Mouse (Mus musculus) layer of hippocampus, adult 11-12 months (tissue): ENCODE data around the gene Tmem234.

Experiments used
- DNase-seq: peaks from one replicate; pipeline ENCODE4 v3.0.0; 2022; ENCODE audit warnings: low spot score

Tmem234 gene

DNA sequence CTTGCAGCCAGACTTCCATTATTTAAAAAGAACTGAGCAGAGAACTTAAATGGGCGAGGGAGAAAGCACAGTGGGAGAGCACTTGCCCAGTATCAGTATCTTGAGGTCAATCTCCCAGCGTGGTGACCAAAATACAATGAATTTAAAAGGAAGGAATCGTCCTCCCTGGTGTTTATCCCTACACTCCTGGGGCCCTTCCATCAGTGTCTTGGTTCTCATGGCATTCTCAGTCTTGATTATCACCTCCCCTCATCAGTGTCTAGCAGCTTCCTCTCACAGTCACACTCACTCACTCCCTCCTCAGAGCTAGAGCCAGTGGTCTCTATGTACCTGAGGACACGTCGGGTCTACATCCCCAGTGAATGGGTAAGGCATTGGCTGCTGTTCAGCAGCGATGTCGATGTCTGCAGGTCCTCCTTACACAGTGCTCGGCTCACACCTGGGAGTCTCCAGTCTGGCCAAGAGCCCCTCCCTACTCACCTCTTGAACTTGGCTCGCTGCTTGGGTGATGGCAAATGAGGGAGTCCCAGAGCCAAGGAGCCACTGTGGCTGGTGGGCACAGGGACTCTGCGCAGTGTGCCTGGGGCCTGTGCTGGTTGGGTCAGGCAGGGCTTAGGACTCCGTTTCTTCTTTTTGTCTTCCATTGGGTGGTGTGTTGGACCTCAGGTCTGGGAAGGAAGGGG lies 21.8 kb downstream of the Tmem234 start:
- DNase-seq: no peak

DNA sequence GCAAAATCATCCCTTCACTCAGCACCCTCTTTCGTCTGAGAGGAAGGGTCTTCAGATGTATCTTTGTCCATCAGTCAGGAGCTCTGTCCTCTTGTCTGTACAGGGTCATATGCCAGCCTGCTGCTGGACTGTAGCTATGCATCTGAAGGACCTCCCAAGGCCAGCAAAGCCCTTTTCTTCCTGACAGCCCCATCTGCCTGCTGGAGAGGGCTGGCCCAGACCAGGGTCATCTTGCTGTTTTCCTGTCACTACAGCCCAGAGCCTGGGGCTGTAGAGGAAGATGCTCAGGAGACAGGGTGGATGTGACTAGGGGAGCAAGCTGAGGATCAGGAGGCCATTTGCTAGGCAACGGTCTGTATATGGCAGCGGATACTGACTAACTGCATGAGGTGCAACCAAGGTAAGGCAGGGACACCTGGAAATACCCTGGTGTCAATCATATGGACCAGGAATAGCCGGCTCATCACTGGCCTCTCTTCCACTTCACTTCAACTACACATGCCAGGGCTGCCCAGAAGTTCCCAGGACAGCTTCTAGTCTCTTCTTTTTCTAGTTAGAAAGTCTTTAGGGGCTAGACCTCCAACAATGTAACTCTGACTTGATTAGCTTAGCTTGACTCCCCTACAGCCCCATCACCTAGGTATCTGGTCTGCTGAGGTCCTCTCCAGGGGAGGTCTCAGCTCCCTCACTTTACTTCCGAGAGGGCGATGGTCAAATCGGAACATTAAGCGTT lies 22.5 kb downstream of the Tmem234 start:
- no peak for DNase-seq

DNA sequence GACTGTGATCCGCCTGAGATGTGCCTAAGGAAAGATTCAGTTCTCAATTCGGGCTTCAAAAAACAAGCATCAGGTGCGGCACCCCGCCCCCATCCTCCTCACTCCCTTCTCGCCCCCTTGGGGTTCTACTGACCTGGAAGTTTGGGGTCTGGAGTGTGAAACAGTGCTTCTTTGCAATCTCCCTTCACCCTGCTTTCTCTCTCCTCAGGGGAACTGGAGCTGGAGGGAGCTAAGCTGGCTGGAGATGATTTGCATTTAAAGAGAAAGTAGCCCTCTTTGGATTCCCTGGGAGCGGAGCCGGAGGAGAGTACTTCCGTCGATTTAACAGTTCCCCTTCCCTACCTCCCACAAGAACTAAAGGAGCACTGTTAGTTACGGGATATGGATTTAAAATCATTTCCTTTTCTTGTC lies 23.2 kb downstream of the Tmem234 start, which contains the start of gene Ccdc28b:
Gene Ccdc28b, minus strand, starts transcription at position 267 of the 411 bp plus-strand sequence.
- peak; percentile 62 for DNase-seq

DNA sequence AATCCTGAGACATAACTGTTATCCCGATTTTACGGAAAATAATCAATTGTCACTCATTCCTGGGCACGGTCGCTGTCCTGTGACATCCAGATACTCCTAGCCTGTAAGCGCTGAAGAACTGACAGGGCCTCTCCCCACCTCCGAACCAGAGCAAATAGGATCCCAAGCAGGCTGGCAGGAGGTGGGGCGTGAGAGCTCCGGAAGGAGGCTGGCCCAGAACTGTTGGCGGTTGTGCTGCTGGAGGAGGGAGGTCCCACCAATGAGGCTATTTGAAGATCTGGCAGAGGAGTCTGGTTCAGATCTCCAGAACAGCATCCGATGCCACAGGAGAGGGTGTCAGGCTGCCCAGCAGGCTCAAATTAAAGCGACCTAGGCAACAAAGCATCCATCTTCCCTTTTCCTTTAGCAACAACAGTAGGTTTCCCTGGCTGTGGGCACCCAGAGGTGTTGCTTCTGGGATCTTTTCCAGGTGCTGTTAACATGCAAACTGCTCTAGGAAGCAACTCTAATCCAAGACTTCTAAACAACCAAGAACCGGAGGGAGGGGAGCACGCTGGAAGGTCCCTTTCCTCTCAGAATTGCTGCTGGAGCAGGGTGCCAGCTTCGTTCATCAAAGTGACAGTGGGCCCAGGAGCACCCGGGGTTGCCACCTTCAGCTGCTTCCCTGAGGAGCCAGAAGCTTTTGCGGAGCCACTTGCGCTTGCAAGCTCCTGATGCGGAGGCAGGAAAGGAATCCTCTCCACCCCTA lies 24.0 kb downstream of the Tmem234 start:
- DNase-seq: peak; percentile 90

DNA sequence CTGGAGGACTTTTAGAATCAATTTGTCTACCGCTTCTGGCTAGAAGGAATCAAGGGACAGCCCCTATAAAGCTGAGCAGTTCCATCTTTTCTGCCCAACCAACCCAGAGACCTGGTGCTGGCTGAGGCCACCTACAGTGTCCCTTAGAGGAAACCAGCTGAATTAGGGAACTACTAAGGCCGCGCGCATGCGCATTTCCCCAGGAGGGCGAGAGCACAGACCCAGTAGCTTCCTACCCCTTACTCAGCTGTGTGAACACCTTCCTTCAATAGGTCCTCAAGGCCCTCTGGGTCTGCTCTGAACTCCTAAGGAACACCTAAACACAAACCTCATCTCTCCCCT lies 24.5 kb downstream of the Tmem234 start:
- DNase-seq: peak; percentile 79

DNA sequence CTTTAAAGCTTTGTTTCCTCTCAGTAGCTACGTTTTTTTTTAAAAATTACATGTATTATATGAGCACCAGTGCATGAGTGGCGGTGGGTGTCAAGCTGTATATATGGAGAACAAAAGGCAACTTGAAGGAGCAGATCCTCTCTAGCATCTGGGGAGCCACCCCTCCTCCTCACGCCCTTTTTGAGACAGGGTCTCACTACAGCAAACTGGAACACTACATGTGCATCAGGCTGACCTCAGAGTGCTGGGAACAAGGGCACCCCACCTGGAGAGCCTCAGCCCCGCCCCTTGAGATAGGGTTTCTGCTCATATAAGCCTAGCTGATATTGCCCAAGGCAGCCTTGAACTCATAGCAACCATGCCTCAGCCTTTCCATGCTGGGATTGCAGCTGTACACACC lies 25.0 kb downstream of the Tmem234 start:
- no peak for DNase-seq

DNA sequence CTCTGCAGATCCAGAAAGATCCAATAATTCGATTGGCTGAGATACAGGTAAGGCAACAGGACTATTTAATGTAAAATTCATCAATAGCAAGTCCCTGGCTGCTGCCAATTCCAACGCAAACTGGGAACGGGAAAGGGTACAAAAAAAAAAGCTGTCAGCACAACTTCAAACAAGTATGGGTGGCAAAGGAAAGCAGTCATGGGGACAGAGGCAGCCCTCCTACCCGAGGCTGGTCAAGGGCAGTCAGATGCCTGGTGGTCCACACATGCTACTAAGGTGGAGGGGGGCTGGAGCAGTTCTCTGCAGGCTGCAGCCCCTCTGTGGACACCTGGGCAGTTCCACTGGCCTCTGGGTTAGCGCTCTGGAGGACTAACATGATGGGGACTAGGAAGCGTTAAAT lies 25.6 kb downstream of the Tmem234 start:
- no peak for DNase-seq

DNA sequence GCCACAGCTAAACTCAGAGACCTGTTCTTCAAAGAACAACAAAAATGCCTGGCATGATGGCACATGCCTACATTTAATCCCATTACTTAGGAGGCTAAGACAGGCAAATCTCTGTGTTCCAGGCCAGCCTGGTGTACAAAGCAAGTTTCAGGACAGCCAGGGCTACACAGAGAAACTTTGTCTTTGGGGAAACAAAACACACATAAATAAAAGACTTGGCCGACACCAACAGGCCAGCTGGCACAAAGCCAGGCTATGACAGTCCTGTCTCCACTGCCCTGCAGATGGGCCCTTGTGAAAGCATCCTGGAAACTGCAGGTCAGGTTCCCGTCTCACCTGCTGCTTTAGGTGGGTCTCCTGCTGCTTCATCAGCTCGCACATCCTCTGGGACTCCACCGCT lies 30.5 kb downstream of the Tmem234 start:
- no peak for DNase-seq

DNA sequence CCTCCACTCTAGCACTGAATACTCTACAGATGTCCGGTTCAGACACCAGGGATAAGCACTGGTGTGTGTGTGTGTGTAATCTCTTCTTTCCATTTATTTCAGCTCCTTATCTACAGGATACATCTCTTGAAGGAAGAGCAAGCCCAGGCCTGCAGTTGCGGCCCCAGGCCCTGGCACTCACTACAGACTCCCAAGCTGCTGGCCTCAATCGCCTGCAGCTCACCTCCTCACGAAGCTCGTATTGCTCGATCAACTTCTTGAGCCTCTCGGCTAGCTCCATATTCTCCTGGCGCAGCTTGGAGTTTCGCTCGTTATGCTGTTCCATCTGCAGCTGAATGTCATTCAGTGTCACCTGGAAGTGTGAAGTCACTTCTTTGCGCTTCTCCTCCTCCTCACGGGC lies 31.4 kb downstream of the Tmem234 start:
- no peak for DNase-seq

DNA sequence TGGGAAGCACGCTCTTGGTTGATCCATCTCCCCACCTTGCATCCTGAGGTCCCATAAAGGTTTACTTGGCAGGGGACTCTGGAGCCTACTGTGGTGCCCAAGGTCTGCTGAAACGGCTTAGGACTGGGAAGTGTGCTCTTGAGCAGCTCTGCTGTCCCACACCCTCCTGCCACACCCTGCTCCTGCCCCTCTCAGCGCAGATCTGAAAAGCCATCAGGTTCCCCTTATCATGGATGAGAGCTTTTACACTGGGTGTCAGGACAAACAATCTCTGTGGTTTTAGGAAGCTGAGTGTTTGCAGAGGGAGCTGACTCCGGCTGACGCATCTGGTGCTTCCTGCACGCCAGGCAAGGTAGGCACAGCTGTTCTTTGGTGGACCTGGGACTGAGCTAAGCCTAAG lies 33.4 kb downstream of the Tmem234 start:
- no peak for DNase-seq

DNA sequence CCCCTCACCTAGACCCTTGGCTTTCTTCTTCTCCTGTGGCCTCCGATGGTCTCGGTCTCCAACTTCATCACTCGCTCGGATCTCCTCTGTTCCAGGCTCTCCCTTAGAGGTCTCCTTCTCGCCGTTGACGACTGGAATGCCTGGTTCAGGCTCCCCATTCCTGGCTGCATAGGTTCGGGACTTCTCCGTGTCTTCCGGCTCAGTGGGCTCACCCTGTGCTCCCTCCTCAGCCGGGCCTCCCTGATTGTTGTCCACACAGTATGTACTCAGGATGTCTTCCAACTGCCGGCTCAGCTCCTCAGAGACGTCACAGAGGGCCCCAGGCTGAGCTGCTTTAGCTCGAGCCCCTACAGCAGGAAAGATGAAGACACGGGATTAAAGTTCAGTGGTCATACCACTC lies 38.8 kb downstream of the Tmem234 start:
- no peak for DNase-seq

DNA sequence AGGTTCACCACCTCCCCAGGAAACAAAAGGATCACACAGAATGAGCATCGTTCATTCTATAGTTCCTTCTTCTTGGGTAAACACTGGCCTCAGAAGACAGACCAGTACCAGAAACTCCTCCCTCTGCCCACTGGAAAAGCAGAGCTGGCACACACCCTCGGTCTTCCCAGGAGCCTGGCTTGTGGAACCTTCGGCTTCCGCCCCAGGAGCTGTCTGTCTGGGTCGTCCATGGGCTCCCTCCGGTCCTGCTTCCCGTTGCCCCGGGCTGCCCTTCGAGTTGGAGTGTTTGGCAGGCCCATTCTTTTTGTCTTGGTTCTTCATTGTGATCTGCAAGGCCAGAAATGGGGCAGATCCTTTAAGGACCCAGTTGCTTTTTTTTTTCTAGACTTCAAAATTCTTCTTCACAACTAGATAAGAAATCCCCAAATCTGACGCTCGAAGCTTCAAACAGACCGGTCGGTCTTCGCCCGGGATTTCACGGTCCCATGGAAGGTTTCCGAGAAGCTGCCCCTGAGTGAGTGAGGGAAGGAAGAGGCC lies 39.7 kb downstream of the Tmem234 start:
- DNase-seq: no peak

DNA sequence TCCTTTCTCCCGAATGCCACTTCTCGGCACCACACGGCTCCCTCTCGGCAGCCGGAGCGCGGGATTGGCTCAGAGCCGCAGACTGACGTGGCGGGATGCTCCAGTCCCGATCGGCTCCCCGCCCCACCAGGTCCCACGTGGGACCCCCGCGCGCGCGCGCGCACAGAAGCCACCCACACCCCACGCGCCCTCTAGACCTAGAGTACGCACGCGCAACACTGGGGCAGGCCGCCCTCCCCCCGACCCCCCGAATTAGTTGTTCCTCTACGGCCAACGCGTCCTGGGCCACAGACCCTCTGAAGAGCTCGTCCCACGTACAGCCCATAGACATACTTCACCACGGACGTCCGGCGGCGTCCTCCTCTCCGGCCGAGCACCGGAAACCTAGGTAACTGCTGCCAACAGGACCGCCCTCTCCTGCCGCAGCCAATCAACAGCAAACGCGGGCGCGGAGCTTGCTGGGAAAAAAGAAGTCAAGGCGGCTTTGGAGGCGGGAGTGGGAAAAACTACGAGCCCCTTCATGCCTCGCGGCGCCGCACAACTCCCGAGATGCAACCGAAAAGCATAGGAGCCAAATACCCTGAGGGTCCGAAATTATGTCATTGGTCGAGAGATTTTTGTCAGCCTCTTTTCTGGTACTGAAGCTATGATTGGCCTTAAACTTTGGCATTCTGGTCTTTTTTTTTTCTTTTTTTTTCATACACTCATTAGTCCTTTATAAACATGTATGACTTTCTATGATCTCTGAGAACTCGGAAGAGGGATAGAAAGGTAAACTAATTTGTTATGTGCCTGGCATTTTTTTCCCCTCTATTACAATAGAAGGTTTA lies 40.4 kb downstream of the Tmem234 start, which contains the start of gene Txlna:
Gene Txlna, minus strand, starts transcription at position 428 of the 830 bp plus-strand sequence.
- DNase-seq: peak; percentile 98

DNA sequence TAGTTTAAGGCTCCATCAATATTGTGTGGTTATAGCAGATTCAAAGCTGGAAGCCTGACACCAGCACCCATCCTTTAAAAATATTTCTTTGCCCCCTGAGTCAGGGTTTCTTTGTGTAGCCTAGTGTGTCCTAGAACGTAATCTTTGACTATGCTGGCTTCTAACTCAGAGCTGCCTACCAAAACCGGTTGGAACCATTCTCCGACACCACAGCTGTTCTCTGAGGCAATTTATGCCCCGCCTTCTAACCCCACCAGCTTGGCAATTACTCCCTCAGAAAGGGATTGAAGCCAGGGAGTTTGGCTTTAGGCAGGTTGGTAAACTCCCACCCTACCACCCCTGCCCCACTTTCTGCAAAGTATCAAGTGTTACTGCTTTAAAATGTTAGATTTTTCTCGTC lies 41.3 kb downstream of the Tmem234 start:
- DNase-seq: no peak

DNA sequence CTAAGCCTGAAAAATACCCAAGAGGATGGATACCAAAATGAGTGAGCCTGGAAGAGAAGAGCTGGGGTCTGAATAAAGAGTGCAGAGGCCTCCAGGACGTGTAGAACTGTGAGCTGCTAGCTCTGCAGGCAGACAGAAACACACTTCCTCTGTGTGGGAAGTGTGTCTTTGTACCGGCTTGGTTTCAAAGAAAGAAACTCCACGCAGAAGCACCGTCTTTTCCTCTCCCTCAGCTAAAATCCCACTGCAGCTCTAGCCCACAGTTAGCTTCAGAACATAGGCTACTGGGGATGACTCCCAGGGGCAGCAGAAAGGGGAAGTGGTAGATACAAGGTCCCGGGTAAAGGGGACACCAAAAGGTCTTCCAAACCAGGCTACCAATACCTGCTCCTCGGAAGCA lies 44.7 kb downstream of the Tmem234 start:
- no peak for DNase-seq

DNA sequence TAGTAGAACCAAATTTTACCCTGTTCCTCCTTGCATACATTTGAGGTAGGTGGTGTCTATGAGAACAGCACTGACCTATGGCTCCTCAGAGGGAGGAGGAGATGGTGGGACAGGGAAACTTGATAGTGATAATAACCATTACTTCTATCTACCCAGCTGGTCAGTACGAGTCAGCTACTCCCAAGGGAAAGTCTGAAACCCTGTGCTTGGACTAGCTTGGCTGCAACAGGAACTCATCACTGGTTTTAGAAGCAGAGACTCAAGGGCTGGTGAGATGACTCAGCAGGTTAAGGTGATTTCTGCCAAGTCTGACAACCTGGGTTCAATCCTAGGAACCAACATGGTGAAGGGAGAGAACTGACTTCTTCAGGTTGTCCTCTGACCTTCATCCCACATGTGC lies 48.2 kb downstream of the Tmem234 start:
- DNase-seq: no peak

DNA sequence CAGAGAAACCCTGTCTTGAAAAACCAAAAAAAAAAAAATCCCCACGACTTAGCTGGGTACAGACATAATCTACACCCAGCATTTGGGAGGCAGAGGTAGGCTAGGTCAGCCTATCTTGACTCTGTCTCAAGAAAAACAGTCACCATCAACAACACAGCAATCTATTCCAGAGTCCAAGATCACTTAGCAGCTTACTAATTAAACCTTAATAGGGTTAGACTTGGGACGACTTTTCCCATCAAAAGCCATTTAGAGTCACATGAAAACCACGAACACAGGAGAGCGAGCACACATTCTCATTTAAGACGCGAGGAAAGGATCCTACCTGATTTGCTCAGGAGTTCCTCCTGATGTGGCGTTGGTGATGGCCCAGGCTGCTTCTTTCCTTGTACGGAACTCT lies 49.9 kb downstream of the Tmem234 start:
- DNase-seq: no peak

DNA sequence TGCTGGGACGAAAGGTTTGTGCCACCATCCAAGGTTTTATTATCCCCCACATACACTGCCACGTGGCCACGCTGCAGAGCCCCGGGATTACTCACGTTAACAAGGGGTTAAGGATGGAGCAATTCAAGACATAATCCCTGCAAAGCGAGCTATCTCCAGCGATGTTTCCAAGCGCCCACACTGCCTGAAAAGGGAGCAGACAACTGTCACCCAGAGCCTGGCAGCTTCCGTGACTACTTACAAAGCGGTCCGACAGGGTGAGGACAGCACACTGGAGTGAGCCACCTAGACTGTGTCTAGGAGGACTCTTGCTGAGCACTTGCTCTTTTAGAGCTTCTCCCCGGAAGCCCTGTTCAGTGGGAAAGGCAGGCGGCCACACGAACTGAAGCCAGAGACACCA lies 54.3 kb downstream of the Tmem234 start:
- DNase-seq: no peak

DNA sequence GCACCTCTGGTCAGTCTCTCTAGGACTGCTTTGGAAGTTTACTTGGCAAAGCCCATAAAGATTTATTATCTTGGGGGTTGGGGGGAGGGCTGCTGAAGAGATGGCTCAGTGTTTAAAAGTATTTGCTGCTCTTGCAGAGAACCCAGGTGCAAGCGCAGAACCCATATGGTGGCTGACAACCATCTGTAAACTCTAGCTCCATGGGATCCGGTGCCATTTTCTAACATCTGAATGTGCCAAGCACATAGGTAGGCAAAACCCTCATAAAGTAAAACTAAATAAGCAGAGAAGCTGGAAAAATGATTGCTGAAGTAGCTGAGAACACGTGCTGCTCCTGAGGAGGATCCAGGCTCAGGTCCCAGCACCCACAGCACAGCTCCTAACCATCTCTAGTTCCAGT lies 61.1 kb downstream of the Tmem234 start:
- peak; percentile 48 for DNase-seq

DNA sequence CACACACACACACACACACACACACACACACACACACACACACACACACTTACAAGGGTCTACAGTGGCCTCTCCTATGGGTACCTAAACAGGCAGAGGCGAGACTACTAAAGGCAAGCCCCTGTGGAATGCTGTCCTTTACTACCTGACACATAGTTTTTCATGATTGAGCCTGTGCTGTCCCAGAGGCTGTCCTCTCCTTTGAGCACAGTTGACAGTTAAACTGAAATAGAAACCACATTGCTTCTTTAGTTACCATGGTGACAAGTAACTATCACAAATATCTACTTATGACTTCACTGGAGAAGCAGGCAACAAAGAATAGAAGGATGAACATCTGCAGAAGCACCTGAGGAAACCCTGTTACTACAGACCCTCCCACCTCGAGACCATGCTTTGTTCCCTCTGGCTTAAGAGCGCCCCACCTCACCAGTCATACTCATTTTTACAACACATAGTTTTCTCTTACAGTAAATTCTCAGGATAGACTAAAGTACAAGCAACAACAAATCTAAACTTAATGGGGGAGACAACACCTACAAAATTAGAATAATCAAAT lies 61.9 kb downstream of the Tmem234 start:
- no peak for DNase-seq

DNA sequence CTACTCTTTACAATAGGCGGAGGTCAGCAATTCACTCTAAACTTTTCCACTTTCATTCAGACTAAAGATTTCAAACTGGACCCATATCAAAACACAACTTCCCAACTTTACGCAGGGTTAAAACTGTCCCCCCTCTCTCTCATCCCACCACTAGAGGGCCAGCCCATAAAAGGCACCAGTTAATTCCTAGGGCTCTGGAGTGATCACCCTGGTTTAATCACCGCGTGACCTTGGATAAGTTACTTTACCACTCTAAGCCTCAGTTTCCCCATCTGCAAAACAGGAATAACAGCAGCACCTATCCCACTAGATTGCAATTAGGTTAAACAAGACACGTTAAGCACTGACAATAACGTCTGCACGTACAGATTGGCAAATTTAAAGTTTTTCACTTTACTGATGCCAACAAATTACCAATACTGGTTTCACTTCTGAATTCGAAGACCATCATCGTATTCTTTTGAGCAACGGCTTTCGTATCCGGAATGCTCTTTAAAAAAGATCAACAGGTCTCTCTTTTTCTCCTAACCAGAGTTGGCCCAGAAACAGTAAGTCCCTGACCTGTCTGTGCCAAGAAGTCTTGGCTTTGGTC lies 71.1 kb downstream of the Tmem234 start:
- peak; percentile 45 for DNase-seq
